Mouse (Mus musculus) small intestine, adult 2 months (tissue): ENCODE results near the gene Adamts14. TPM values are rescaled to one million over a fixed set of nuclear protein-coding genes. Genes with fewer than 3 reads are reported as not detected.
A peak's percentile ranks its signal among the peaks of the same experiment; 100 is the strongest.

Experiments used
- H3K27ac ChIP-seq: fragments of 200-500 bp; 2 replicates; pipeline ENCODE4 v1.5.1; 2012; ENCODE audit warnings: low read depth, low read length, control low read depth, inconsistent platforms; ENCODE audit not compliant: insufficient read depth
- H3K27me3 ChIP-seq: fragments of 200-500 bp; 2 replicates; pipeline ENCODE4 v1.6.1; 2012; ENCODE audit warnings: mild to moderate bottlenecking, moderate library complexity, low read length, inconsistent platforms; ENCODE audit not compliant: control insufficient read depth, insufficient read depth
- H3K36me3 ChIP-seq: fragments of 200-500 bp; 2 replicates; pipeline ENCODE4 v1.6.1; 2012; ENCODE audit warnings: mild to moderate bottlenecking, low read length, control low read depth, inconsistent platforms; ENCODE audit not compliant: control insufficient read depth, insufficient read depth
- H3K4me1 ChIP-seq: fragments of 200-500 bp; 2 replicates; pipeline ENCODE4 v1.6.1; 2012; ENCODE audit warnings: low read length, inconsistent platforms, mixed read lengths; ENCODE audit not compliant: control insufficient read depth, insufficient read depth, insufficient read length
- H3K4me3 ChIP-seq: fragments of 200-500 bp; 2 replicates; pipeline ENCODE4 v1.5.1; 2012; ENCODE audit warnings: low read depth, mild to moderate bottlenecking, control low read depth, inconsistent platforms, low read length, moderate library complexity
- CTCF ChIP-seq: fragments of 200-500 bp; IDR thresholded peaks from 2 replicates; pipeline ENCODE4 v1.5.1; 2012; ENCODE audit warnings: low read depth, mild to moderate bottlenecking, control low read depth, inconsistent platforms, low read length, moderate library complexity, mixed read lengths; ENCODE audit not compliant: insufficient replicate concordance, insufficient read length; ENCODE audit errors: extremely low read depth
- POLR2A ChIP-seq: fragments of 200-500 bp; IDR thresholded peaks from 2 replicates; pipeline ENCODE4 v1.6.1; 2012; ENCODE audit warnings: low read depth, mild to moderate bottlenecking, control low read depth, inconsistent platforms, low read length, moderate library complexity
- WGBS: fragments of 180-500 bp; shearing (Covaris S2); methylation state at CpG from one replicate; pipeline ENCODE4 v1.1.7; 2018; 5-methylcytosine and 5-hydroxymethylcytosine counted together
- polyA plus RNA-seq: library from polyadenylated mRNA; depleted of rRNA; stranded (reverse); fragments of >200 nt; gene quantifications from 2 replicates; pipeline ENCODE4 v1.2.3, GENCODE M21; 2012

Adamts14 gene
- polyA plus RNA-seq, 1 experiment: 1.8 TPM

- WGBS: 74% methylated on average over 13 of the region's 13 CpGs
- H3K27me3 ChIP-seq: 0 out of 2 replicates have a peak, but pooled peaks cover 3% of the 10 kb centered on the region
- no peaks in the 10 kb centered on the region for H3K4me1 ChIP-seq
- H3K4me3 ChIP-seq: no peak overlapping the region
- no peak for TF ChIP-seq POLR2A
- TF ChIP-seq CTCF: no peak
- H3K27ac ChIP-seq: no peak overlapping the region; the same call in 1 of the 2 replicates
- H3K36me3 ChIP-seq: no peaks in the 10 kb centered on the region
These were observed 32.8 kb upstream of the Adamts14 start for GRCm38 (mm10) chr10:61305928-61306590.

- 82% methylated on average over 6 of the region's 6 CpGs for WGBS
- no peaks in the 10 kb centered on the region for H3K4me1 ChIP-seq
- 0 out of 2 replicates have a peak, but pooled peaks cover 3% of the 10 kb centered on the region for H3K27me3 ChIP-seq
- H3K36me3 ChIP-seq: no peaks in the 10 kb centered on the region
- TF ChIP-seq CTCF (no peak), POLR2A (no peak)
- no peak overlapping the region for H3K4me3 ChIP-seq
- H3K27ac ChIP-seq: no peak overlapping the region
These were observed 30.8 kb upstream of the Adamts14 start for GRCm38 (mm10) chr10:61304046-61304445.

GRCm38 (mm10) chr10:61300996-61301395 lies 27.8 kb upstream of the Adamts14 start:
- Histone ChIP-seq H3K36me3 (no peaks in the 10 kb centered on the region), H3K27me3 (0 out of 2 replicates have a peak, but pooled peaks cover 3% of the 10 kb centered on the region), H3K27ac (no peak overlapping the region), H3K4me3 (no peak overlapping the region), H3K4me1 (no peaks in the 10 kb centered on the region)
- TF ChIP-seq POLR2A: no peak
- TF ChIP-seq CTCF: no peak
- 64% methylated on average over 3 of the region's 3 CpGs for WGBS

GRCm38 (mm10) chr10:61297477-61297876 lies 24.2 kb upstream of the Adamts14 start, which contains the start of gene Prf1:
Gene Prf1 (plus strand): TSS chr10:61297833.
- peak within 1 kb of the TSS; percentile 19; the same call in 1 of the 2 replicates for H3K4me3 ChIP-seq
- no peaks in the 10 kb centered on the region for H3K27me3 ChIP-seq
- TF ChIP-seq POLR2A (no peak), CTCF (no peak)
- no peaks in the 10 kb centered on the region for H3K4me1 ChIP-seq
- no peak within 1 kb of the TSS for H3K27ac ChIP-seq
- H3K36me3 ChIP-seq: no peaks in the 10 kb centered on the region
- WGBS: 70% methylated on average over 7 of the region's 7 CpGs

- H3K4me3 ChIP-seq: no peak overlapping the region
- 80% methylated on average over 8 of the region's 8 CpGs for WGBS
- H3K36me3 ChIP-seq: no peaks in the 10 kb centered on the region
- no peak overlapping the region for H3K27ac ChIP-seq
- H3K27me3 ChIP-seq: no peaks in the 10 kb centered on the region
- TF ChIP-seq POLR2A (no peak), CTCF (no peak)
- no peaks in the 10 kb centered on the region for H3K4me1 ChIP-seq
These were observed 23.6 kb upstream of the Adamts14 start for GRCm38 (mm10) chr10:61296713-61297445.

- TF ChIP-seq CTCF: no peak
- no peak for TF ChIP-seq POLR2A
- Histone ChIP-seq H3K4me1 (no peaks in the 10 kb centered on the region), H3K27me3 (no peaks in the 10 kb centered on the region; the same call in 1 of the 2 replicates), H3K36me3 (no peaks in the 10 kb centered on the region), H3K27ac (no peak overlapping the region), H3K4me3 (no peak overlapping the region)
- 69% methylated on average over 8 of the region's 8 CpGs for WGBS
These were observed 21.0 kb upstream of the Adamts14 start for GRCm38 (mm10) chr10:61294242-61294641.

GRCm38 (mm10) chr10:61290479-61290878 lies 17.2 kb upstream of the Adamts14 start:
- H3K27me3 ChIP-seq: no peaks in the 10 kb centered on the region; the same call in 1 of the 2 replicates
- no peaks in the 10 kb centered on the region for H3K36me3 ChIP-seq
- H3K27ac ChIP-seq: no peak overlapping the region
- no peak overlapping the region for H3K4me3 ChIP-seq
- 69% methylated on average over 2 of the region's 2 CpGs for WGBS
- peaks cover 2% of the 10 kb centered on the region; the same call in 1 of the 2 replicates for H3K4me1 ChIP-seq
- no peak for TF ChIP-seq POLR2A
- no peak for TF ChIP-seq CTCF
